Mouse (Mus musculus) hindbrain, embryonic 15.5 days (tissue): ENCODE measurements at regions not wholly inside any gene's neighbourhood (a gene's known extent, or its start where the extent isn't known, plus 50 kb on each side); places are given as distances from the start of the nearest gene placed in this dataset.
A peak's percentile ranks its signal among the peaks of the same experiment; 100 is the strongest.

Experiments used
- ATAC-seq: fragments of 200-750 bp; cut with Nextera tagmentation; 2 replicates; pipeline ENCODE4 v1.8.0; 2017; ENCODE audit warnings: low read depth, moderate number of reproducible peaks, moderate TSS enrichment; ENCODE audit not compliant: low FRiP score
- H3K27ac ChIP-seq: fragments of 300-500 bp; sonication (generic); replicated peaks from 2 replicates; pipeline ENCODE4 v1.5.1; 2015; ENCODE audit warnings: mild to moderate bottlenecking, inconsistent platforms
- H3K27me3 ChIP-seq: fragments of 300-500 bp; sonication (generic); 2 replicates; pipeline ENCODE4 v1.6.1; 2015; ENCODE audit warnings: control low read depth, inconsistent platforms
- H3K36me3 ChIP-seq: fragments of 300-500 bp; sonication (generic); 2 replicates; pipeline ENCODE4 v1.6.1; 2015; ENCODE audit warnings: control low read depth, inconsistent platforms
- H3K4me1 ChIP-seq: fragments of 300-500 bp; sonication (generic); replicated peaks from 2 replicates; pipeline ENCODE4 v1.6.1; 2015; ENCODE audit warnings: control low read depth, inconsistent platforms
- H3K4me2 ChIP-seq: fragments of 300-500 bp; sonication (generic); 2 replicates; pipeline ENCODE4 v1.6.1; 2015; ENCODE audit warnings: moderate library complexity, mild to moderate bottlenecking, inconsistent platforms
- H3K4me3 ChIP-seq: fragments of 300-500 bp; sonication (generic); 2 replicates; pipeline ENCODE4 v1.5.1; 2015; ENCODE audit warnings: mild to moderate bottlenecking, inconsistent platforms
- H3K9ac ChIP-seq: fragments of 300-500 bp; sonication (generic); 2 replicates; pipeline ENCODE4 v1.6.1; 2015; ENCODE audit warnings: inconsistent platforms
- H3K9me3 ChIP-seq: fragments of 300-500 bp; sonication (generic); 2 replicates; pipeline ENCODE4 v1.6.1; 2016; ENCODE audit warnings: control low read depth, inconsistent platforms
- WGBS: fragments of 180-500 bp; shearing (Covaris S2); methylation state at CpG from one replicate; pipeline ENCODE4 v1.1.7; 2015; 5-methylcytosine and 5-hydroxymethylcytosine counted together

- H3K9me3 ChIP-seq: no peaks in the 10 kb centered on the region
- 72% methylated on average over 4 of the region's 4 CpGs for WGBS
Observed at GRCm38 (mm10) chr3:149393317-149394172, 403.2 kb upstream of the Adgrl2 start.

GRCm38 (mm10) chr3:149392164-149392563, 401.8 kb upstream of the Adgrl2 start:
- no peak for ATAC-seq
- H3K9me3 ChIP-seq: no peaks in the 10 kb centered on the region
- H3K27me3 ChIP-seq: no peaks in the 10 kb centered on the region
- no peak overlapping the region for H3K9ac ChIP-seq
- H3K4me3 ChIP-seq: no peak overlapping the region
- H3K36me3 ChIP-seq: no peaks in the 10 kb centered on the region
- no peaks in the 10 kb centered on the region for H3K4me1 ChIP-seq
- 94% methylated on average over 9 of the region's 9 CpGs for WGBS
- no peak overlapping the region for H3K4me2 ChIP-seq
- H3K27ac ChIP-seq: no peak overlapping the region

More at GRCm38 (mm10) chr3:149393317-149394172, 403.2 kb upstream of the Adgrl2 start:
- Histone ChIP-seq H3K36me3 (no peaks in the 10 kb centered on the region), H3K4me2 (no peak overlapping the region), H3K27me3 (no peaks in the 10 kb centered on the region), H3K27ac (no peak overlapping the region), H3K9ac (no peak overlapping the region), H3K4me3 (no peak overlapping the region), H3K4me1 (no peaks in the 10 kb centered on the region)
- no peak for ATAC-seq

GRCm38 (mm10) chr3:149387537-149387936, 397.2 kb upstream of the Adgrl2 start:
- 36% methylated on average over 3 of the region's 3 CpGs for WGBS
- Histone ChIP-seq H3K9ac (no peak overlapping the region), H3K36me3 (no peaks in the 10 kb centered on the region), H3K9me3 (no peaks in the 10 kb centered on the region), H3K4me1 (no peaks in the 10 kb centered on the region), H3K4me2 (no peak overlapping the region), H3K27me3 (no peaks in the 10 kb centered on the region), H3K4me3 (no peak overlapping the region), H3K27ac (no peak overlapping the region)
- ATAC-seq: no peak

DNA sequence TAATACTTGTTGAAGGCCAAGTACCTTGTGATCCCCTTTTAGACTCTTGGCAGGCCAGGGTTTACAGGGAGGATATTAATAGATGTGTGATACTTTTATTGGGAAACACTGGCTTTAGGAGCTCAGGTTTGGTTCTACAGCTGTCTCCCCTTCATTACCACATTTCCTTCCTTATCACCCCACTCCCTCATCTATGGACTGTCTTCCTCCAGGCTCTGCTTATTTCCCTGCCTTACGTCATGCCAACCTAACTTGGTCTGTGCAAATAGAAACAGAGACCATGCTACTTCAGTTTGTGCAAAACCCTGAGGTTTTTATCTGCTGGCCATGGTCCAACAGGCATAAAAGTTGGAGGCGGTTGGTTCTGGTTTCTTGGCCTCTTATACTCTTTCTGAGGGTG, 395.7 kb upstream of the Adgrl2 start:
- no peak overlapping the region for H3K27ac ChIP-seq
- H3K4me1 ChIP-seq: no peaks in the 10 kb centered on the region
- WGBS: 82% methylated on average over 2 of the region's 2 CpGs
- no peaks in the 10 kb centered on the region for H3K27me3 ChIP-seq
- no peak overlapping the region for H3K4me3 ChIP-seq
- no peaks in the 10 kb centered on the region for H3K9me3 ChIP-seq
- ATAC-seq: no peak
- no peak overlapping the region for H3K9ac ChIP-seq
- no peak overlapping the region for H3K4me2 ChIP-seq
- H3K36me3 ChIP-seq: no peaks in the 10 kb centered on the region

DNA sequence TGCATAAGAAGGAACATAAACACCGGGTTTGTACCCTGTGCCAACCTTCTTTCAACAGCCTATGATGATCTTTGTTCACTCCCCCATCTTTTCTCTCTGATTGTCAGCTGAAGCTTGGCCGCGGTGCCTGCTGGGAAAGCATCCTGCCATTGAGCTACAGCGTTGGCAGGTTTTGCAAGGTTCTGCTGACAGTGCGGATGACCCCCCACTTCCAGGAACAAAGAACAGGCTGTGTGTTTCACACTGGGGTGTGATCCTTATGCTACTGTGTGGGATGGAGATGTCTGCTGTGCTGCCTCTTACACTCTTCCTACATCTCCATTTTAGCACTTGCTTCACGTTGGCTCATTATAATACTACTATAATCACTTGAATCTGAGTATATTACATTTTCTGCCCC, 395.0 kb upstream of the Adgrl2 start:
- Histone ChIP-seq H3K4me2 (no peak overlapping the region), H3K36me3 (no peaks in the 10 kb centered on the region), H3K27ac (no peak overlapping the region), H3K27me3 (no peaks in the 10 kb centered on the region), H3K4me3 (no peak overlapping the region), H3K9me3 (no peaks in the 10 kb centered on the region), H3K4me1 (no peaks in the 10 kb centered on the region), H3K9ac (no peak overlapping the region)
- no peak for ATAC-seq
- WGBS: 30% methylated on average over 6 of the region's 6 CpGs

DNA sequence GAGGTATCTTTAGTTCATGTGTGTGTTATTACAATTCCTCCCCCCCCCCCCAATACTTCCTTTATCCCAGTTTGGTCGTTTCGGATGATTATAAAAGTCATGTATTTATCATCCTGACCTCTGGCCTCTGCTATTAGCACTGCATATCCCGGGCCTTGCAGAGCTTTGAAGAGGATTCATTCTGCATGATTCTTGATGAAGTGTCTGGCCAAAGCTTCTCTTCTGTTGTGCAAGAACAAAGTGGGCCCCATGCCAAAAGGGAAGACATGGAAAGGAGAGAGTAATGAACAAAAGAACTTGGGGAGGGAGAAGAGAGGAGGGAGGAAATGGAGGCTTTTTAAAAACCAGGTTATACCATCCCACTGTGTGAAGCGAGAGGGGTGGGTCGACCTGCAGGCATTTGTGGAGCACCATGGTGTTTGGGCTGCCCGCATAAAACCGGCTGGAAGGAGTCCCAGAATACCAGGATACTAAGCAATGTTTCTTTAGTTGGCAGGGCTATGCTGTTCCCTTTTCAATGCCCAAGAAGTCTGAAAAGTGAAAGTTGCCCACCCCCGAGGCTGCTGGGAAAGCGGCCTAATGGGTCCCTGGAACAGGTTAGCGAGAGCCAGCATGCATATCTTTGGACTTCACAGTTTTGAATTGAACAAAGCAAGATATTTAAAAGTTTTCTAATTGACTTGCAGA, 391.3 kb upstream of the Adgrl2 start:
- Histone ChIP-seq H3K4me3 (no peak overlapping the region), H3K9me3 (no peaks in the 10 kb centered on the region), H3K4me1 (0 out of 2 replicates have a peak, but pooled peaks cover 3% of the 10 kb centered on the region), H3K27ac (peak overlapping the region; percentile 55; the same call in 1 of the 2 replicates), H3K36me3 (no peaks in the 10 kb centered on the region), H3K4me2 (no peak overlapping the region), H3K27me3 (no peaks in the 10 kb centered on the region), H3K9ac (no peak overlapping the region)
- 66% methylated on average over 10 of the region's 10 CpGs for whole genome bisulfite sequencing
- peak; percentile 89 for ATAC-seq

- no peaks in the 10 kb centered on the region for H3K27me3 ChIP-seq
- H3K27ac ChIP-seq: no peak overlapping the region
- H3K4me3 ChIP-seq: no peak overlapping the region
- no peak overlapping the region for H3K4me2 ChIP-seq
- 0 out of 2 replicates have a peak, but pooled peaks cover 3% of the 10 kb centered on the region for H3K4me1 ChIP-seq
- no peak overlapping the region for H3K9ac ChIP-seq
- ATAC-seq: no peak
- no peaks in the 10 kb centered on the region for H3K36me3 ChIP-seq
- H3K9me3 ChIP-seq: no peaks in the 10 kb centered on the region
- 72% methylated on average over 6 of the region's 6 CpGs for WGBS
Observed at GRCm38 (mm10) chr3:149381051-149381450, 390.7 kb upstream of the Adgrl2 start.

DNA sequence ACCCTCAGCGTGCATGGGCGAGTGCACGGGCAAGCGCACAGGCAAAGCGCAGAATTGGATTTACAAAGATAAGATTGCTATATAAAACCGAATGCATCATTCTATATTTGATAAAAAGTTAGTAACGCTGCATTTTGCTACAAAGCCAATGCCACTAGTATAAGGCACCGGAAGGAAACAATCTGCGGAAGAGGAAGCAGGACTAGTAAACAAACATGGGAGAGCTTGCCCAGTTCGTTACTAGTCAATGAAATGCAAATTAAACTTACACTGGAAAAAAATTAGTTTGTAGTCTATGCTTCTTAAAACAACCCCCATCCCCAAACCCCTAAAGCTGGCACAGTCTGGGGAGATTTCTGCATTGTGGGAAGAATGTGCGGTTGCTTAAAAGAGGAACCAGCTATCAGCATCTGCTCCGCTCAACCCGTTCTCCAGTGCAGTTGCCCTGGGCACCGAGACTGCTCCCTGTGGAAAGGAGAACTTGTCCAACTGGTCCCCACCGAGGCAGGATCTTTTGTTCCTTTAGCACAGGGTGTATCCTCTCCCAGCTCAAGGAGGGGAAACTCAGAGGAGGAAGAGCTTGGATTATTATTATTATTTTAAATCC, 389.6 kb upstream of the Adgrl2 start:
- H3K9me3 ChIP-seq: no peaks in the 10 kb centered on the region
- H3K4me2 ChIP-seq: no peak overlapping the region
- H3K27me3 ChIP-seq: no peaks in the 10 kb centered on the region
- no peak for ATAC-seq
- no peak overlapping the region for H3K27ac ChIP-seq
- H3K9ac ChIP-seq: no peak overlapping the region
- WGBS: 73% methylated on average over 15 of the region's 15 CpGs
- no peaks in the 10 kb centered on the region for H3K36me3 ChIP-seq
- 0 out of 2 replicates have a peak, but pooled peaks cover 3% of the 10 kb centered on the region for H3K4me1 ChIP-seq
- H3K4me3 ChIP-seq: no peak overlapping the region

GRCm38 (mm10) chr3:149379249-149379865, 389.0 kb upstream of the Adgrl2 start:
- ATAC-seq: no peak
- H3K27ac ChIP-seq: no peak overlapping the region
- 93% methylated on average over 3 of the region's 3 CpGs for WGBS

GRCm38 (mm10) chr3:149371439-149371838, 381.1 kb upstream of the Adgrl2 start:
- no peaks in the 10 kb centered on the region for H3K9me3 ChIP-seq
- H3K27me3 ChIP-seq: no peaks in the 10 kb centered on the region
- H3K27ac ChIP-seq: no peak overlapping the region
- 82% methylated on average over 5 of the region's 5 CpGs for WGBS
- H3K4me1 ChIP-seq: no peaks in the 10 kb centered on the region
- H3K9ac ChIP-seq: no peak overlapping the region
- no peak overlapping the region for H3K4me3 ChIP-seq
- no peak overlapping the region for H3K4me2 ChIP-seq
- no peak for ATAC-seq
- no peaks in the 10 kb centered on the region for H3K36me3 ChIP-seq

More at GRCm38 (mm10) chr3:149379249-149379865, 389.0 kb upstream of the Adgrl2 start:
- H3K4me1 ChIP-seq: 0 out of 2 replicates have a peak, but pooled peaks cover 3% of the 10 kb centered on the region
- no peak overlapping the region for H3K4me2 ChIP-seq
- no peak overlapping the region for H3K4me3 ChIP-seq
- no peaks in the 10 kb centered on the region for H3K9me3 ChIP-seq
- H3K27me3 ChIP-seq: no peaks in the 10 kb centered on the region
- no peaks in the 10 kb centered on the region for H3K36me3 ChIP-seq
- H3K9ac ChIP-seq: no peak overlapping the region

- Histone ChIP-seq H3K27ac (no peak overlapping the region), H3K4me2 (no peak overlapping the region), H3K9ac (no peak overlapping the region), H3K36me3 (no peaks in the 10 kb centered on the region), H3K27me3 (no peaks in the 10 kb centered on the region), H3K4me3 (no peak overlapping the region), H3K4me1 (no peaks in the 10 kb centered on the region), H3K9me3 (no peaks in the 10 kb centered on the region)
- WGBS: 93% methylated on average over 6 of the region's 6 CpGs
- ATAC-seq: no peak
Observed at GRCm38 (mm10) chr3:149370517-149371227, 380.3 kb upstream of the Adgrl2 start.
